9 mouse cellular contexts compared by ENCODE assay signal in genomic region chr2:93068942-93069341, GRCm38 (mm10). TPM values are rescaled to one million over a fixed set of nuclear protein-coding genes. Genes with fewer than 3 reads are reported as not detected.
A peak's percentile ranks its signal among the peaks of the same experiment; 100 is the strongest.
DNase-seq lines count a peak whose midpoint lies in the region; ATAC-seq and TF ChIP-seq lines count a peak whose summit lies in the region.
"Had no signal": no experiment of that assay in that cellular context is flagged by ENCODE, and none has a peak within 500 bp of the region (broad histone marks: within the 10 kb centered on the region; RNA-seq: fewer than 3 reads in every experiment).

No protein-coding gene starts in this region.

- peaks cover 5% of the 10 kb centered on the region for H3K4me1 ChIP-seq in forebrain, embryonic 12.5 days
- peaks cover 5% of the 10 kb centered on the region; the same call in 1 of the 2 replicates for H3K4me1 ChIP-seq in forebrain, embryonic 10.5 days
- no peaks in the 10 kb centered on the region for H3K4me1 ChIP-seq in liver, postnatal 0 days (ENCODE audit: insufficient read depth)
- no peaks in the 10 kb centered on the region; the same call in 1 of the 2 replicates for H3K4me1 ChIP-seq in hindbrain, embryonic 14.5 days (replicated peaks; ENCODE audit: control insufficient read depth, insufficient read depth, low read length)
- H3K4me1 ChIP-seq: heart, embryonic 15.5 days had no signal

- peak; percentile 77 for TF ChIP-seq CTCF in liver, postnatal 0 days (IDR thresholded peaks at IDR 0.05; ENCODE audit: low read depth)

- peaks cover 18% of the 10 kb centered on the region for H3K27me3 ChIP-seq in forebrain, embryonic 12.5 days
- peaks cover 9% of the 10 kb centered on the region; the same call in 1 of the 2 replicates for H3K27me3 ChIP-seq in forebrain, embryonic 10.5 days (ENCODE audit: poor library complexity, severe bottlenecking)
- no peaks in the 10 kb centered on the region for H3K27me3 ChIP-seq in liver, postnatal 0 days (ENCODE audit: insufficient read depth, low read length)
- H3K27me3 ChIP-seq in hindbrain, embryonic 14.5 days (ENCODE audit: control insufficient read depth, insufficient read depth, low read length), result no peaks in the 10 kb centered on the region

- no peaks in the 10 kb centered on the region for H3K9me3 ChIP-seq in forebrain, embryonic 12.5 days
- no peaks in the 10 kb centered on the region for H3K9me3 ChIP-seq in forebrain, embryonic 10.5 days
- no peaks in the 10 kb centered on the region for H3K9me3 ChIP-seq in liver, postnatal 0 days (ENCODE audit: low read length)
- no peaks in the 10 kb centered on the region for H3K9me3 ChIP-seq in hindbrain, embryonic 14.5 days (ENCODE audit: control insufficient read depth, low read length)
- H3K9me3 ChIP-seq: heart, embryonic 15.5 days had no signal

- ATAC-seq in forebrain, embryonic 12.5 days (ENCODE audit: low FRiP score), result peak; percentile 33
- ATAC-seq in liver, postnatal 0 days, result no peak
- ATAC-seq in hindbrain, embryonic 14.5 days (ENCODE audit: low FRiP score), result peak; percentile 54
- peak; percentile 53; the same call in 1 of the 2 replicates for ATAC-seq in neutrophil, adult 5-6 weeks (ENCODE audit: extremely low read depth, insufficient number of reproducible peaks, low FRiP score, poor library complexity, severe bottlenecking)
- ATAC-seq in erythroid progenitor cell, adult 5-6 weeks (replicated peaks; ENCODE audit: low FRiP score, poor library complexity, severe bottlenecking), result no peak

- H3K4me3 ChIP-seq in forebrain, embryonic 12.5 days (replicated peaks), result no peak overlapping the region
- no peak overlapping the region for H3K4me3 ChIP-seq in forebrain, embryonic 10.5 days
- H3K4me3 ChIP-seq in liver, postnatal 0 days (ENCODE audit: low read depth, low read length), result no peak overlapping the region
- no peak overlapping the region for H3K4me3 ChIP-seq in hindbrain, embryonic 14.5 days (replicated peaks; ENCODE audit: low read length)
- H3K4me3 ChIP-seq: heart, embryonic 15.5 days had no signal

- no peak for TF ChIP-seq EP300 in liver, postnatal 0 days (IDR thresholded peaks at IDR 0.05; ENCODE audit: low read depth)

- no peaks in the 10 kb centered on the region for H3K36me3 ChIP-seq in forebrain, embryonic 12.5 days (replicated peaks)
- H3K36me3 ChIP-seq in forebrain, embryonic 10.5 days (replicated peaks), result no peaks in the 10 kb centered on the region
- H3K36me3 ChIP-seq in liver, postnatal 0 days (replicated peaks; ENCODE audit: insufficient read depth, low read length), result no peaks in the 10 kb centered on the region
- no peaks in the 10 kb centered on the region for H3K36me3 ChIP-seq in hindbrain, embryonic 14.5 days (replicated peaks; ENCODE audit: control insufficient read depth, insufficient read depth)
- H3K36me3 ChIP-seq: heart, embryonic 15.5 days had no signal

- H3K9ac ChIP-seq in forebrain, embryonic 12.5 days, result no peak overlapping the region
- no peak overlapping the region for H3K9ac ChIP-seq in liver, postnatal 0 days (replicated peaks)
- H3K9ac ChIP-seq in hindbrain, embryonic 14.5 days, result no peak overlapping the region
- H3K9ac ChIP-seq: heart, embryonic 15.5 days had no signal

- H3K27ac ChIP-seq in forebrain, embryonic 12.5 days, result no peak overlapping the region
- no peak overlapping the region for H3K27ac ChIP-seq in forebrain, embryonic 10.5 days
- H3K27ac ChIP-seq in liver, postnatal 0 days (ENCODE audit: low read depth), result no peak overlapping the region
- H3K27ac ChIP-seq in hindbrain, embryonic 14.5 days, result no peak overlapping the region
- H3K27ac ChIP-seq: heart, embryonic 15.5 days had no signal

- no peak for DNase-seq in forebrain, embryonic 10.5 days (ENCODE audit: extremely low spot score, low spot score)
- no peak for DNase-seq in liver, postnatal 0 days
- no peak for DNase-seq in liver
- DNase-seq in cerebellum, adult 8-10 months, result peak; percentile 59
- DNase-seq in hindbrain, embryonic 14.5 days (ENCODE audit: low spot score), result peak; percentile 78

- WGBS in forebrain, embryonic 12.5 days, result 38% methylated on average over 2 of the region's 2 CpGs
- WGBS in forebrain, embryonic 10.5 days, result 52% methylated on average over 2 of the region's 2 CpGs
- WGBS in liver, postnatal 0 days (ENCODE audit: insufficient replicate concordance), result 34% methylated on average over 2 of the region's 2 CpGs
- 40% methylated on average over 2 of the region's 2 CpGs for WGBS in hindbrain, embryonic 14.5 days

- no peak overlapping the region for H3K4me2 ChIP-seq in forebrain, embryonic 12.5 days
- no peak overlapping the region for H3K4me2 ChIP-seq in liver, postnatal 0 days (ENCODE audit: low read depth, low read length)
- H3K4me2 ChIP-seq in hindbrain, embryonic 14.5 days (replicated peaks), result no peak overlapping the region
- H3K4me2 ChIP-seq: heart, embryonic 15.5 days had no signal

RNA-seq across cellular contexts. Expression of gene Prdm11, which starts 23.0 kb away (rescaled TPM):
- polyA plus RNA-seq in forebrain, embryonic 12.5 days (2016; fragmentation: Nextera tagmentation; extraction: Ambion mirVana), result 1.7 and 2.1 TPM in 2 replicates
- 1.7 and 2.0 TPM in 2 replicates for polyA plus RNA-seq in forebrain, embryonic 10.5 days (2016; fragmentation: Nextera tagmentation; extraction: Ambion mirVana)
- polyA plus RNA-seq in liver, postnatal 0 days (2015; fragmentation: Nextera tagmentation; extraction: Ambion mirVana), result 0.86 and 1.2 TPM in 2 replicates
- 1.8 and 2.5 TPM in 2 replicates for polyA plus RNA-seq in hindbrain, embryonic 14.5 days (2014; fragmentation: Nextera tagmentation; extraction: Ambion mirVana)
- 8.0 and 9.1 TPM in 2 replicates for total RNA-seq in neutrophil, adult 5-6 weeks (2017)
- 0.84 and 2.2 TPM in 2 replicates for total RNA-seq in erythroid progenitor cell, adult 5-6 weeks (2015; ENCODE audit: low replicate concordance)
- 0.26 and 7.7 TPM in 2 replicates for total RNA-seq in erythroid progenitor cell, adult 5-6 weeks (2017; ENCODE audit: low replicate concordance)

Comparison
In these comparisons a context has a peak if more than half of its experiments do, and no peak if none do; other contexts are left out.
1. ATAC-seq: peak in forebrain, embryonic 12.5 days (single experiment), hindbrain, embryonic 14.5 days (single experiment) and neutrophil, adult 5-6 weeks (single experiment); none in liver, postnatal 0 days (single experiment) and erythroid progenitor cell, adult 5-6 weeks (single experiment).
2. DNase-seq: peak in cerebellum, adult 8-10 months (single experiment) and hindbrain, embryonic 14.5 days (single experiment); none in forebrain, embryonic 10.5 days (single experiment), liver, postnatal 0 days (single experiment) and liver (single experiment).